Mouse (Mus musculus) midbrain, postnatal 0 days (tissue): ENCODE data around the gene Sox5. TPM values are rescaled to one million over a fixed set of nuclear protein-coding genes. Genes with fewer than 3 reads are reported as not detected.

ENCODE experiments used
- ATAC-seq: fragments of 200-750 bp; cut with Nextera tagmentation; 2 replicates; pipeline ENCODE4 v1.8.0; 2017; ENCODE audit warnings: moderate number of reproducible peaks, mild to moderate bottlenecking, moderate TSS enrichment, moderate library complexity; ENCODE audit not compliant: low FRiP score
- DNase-seq: peaks from one replicate; pipeline ENCODE4 v3.0.0-alpha.2; 2015; ENCODE audit warnings: low spot score
- H3K27ac ChIP-seq: fragments of 300-500 bp; sonication (generic); 2 replicates; pipeline ENCODE4 v1.5.1; 2014; ENCODE audit warnings: low read depth, mild to moderate bottlenecking, low read length, mixed read lengths
- H3K27me3 ChIP-seq: fragments of 300-500 bp; sonication (generic); 2 replicates; pipeline ENCODE4 v1.6.1; 2014; ENCODE audit warnings: low read length, control low read depth, mixed read lengths; ENCODE audit not compliant: insufficient read depth
- H3K36me3 ChIP-seq: fragments of 300-500 bp; sonication (generic); 2 replicates; pipeline ENCODE4 v1.6.1; 2014; ENCODE audit warnings: low read length, control low read depth, mixed read lengths; ENCODE audit not compliant: insufficient read depth
- H3K4me1 ChIP-seq: fragments of 300-500 bp; sonication (generic); 2 replicates; pipeline ENCODE4 v1.6.1; 2014; ENCODE audit warnings: mild to moderate bottlenecking, control low read depth, antibody characterized with exemption, low read length, mixed read lengths; ENCODE audit not compliant: insufficient read depth
- H3K4me2 ChIP-seq: fragments of 300-500 bp; sonication (generic); 2 replicates; pipeline ENCODE4 v1.6.1; 2014; ENCODE audit warnings: low read depth, mild to moderate bottlenecking, low read length, mixed read lengths; ENCODE audit not compliant: poor library complexity, severe bottlenecking
- H3K4me3 ChIP-seq: fragments of 300-500 bp; sonication (generic); 2 replicates; pipeline ENCODE4 v1.5.1; 2014; ENCODE audit warnings: low read depth, mild to moderate bottlenecking, low read length, moderate library complexity
- H3K9ac ChIP-seq: fragments of 300-500 bp; sonication (generic); replicated peaks from 2 replicates; pipeline ENCODE4 v1.6.1; 2014; ENCODE audit warnings: mild to moderate bottlenecking, low read length, moderate library complexity, mixed read lengths; ENCODE audit not compliant: poor library complexity, severe bottlenecking
- H3K9me3 ChIP-seq: fragments of 300-500 bp; sonication (generic); 2 replicates; pipeline ENCODE4 v1.6.1; 2016; ENCODE audit warnings: low read length, control low read depth
- CTCF ChIP-seq: IDR thresholded peaks from 2 replicates; pipeline ENCODE4 v1.5.1; 2016; ENCODE audit warnings: antibody characterized with exemption, mild to moderate bottlenecking
- WGBS: fragments of 180-500 bp; shearing (Covaris S2); extraction: QIAGEN DNeasy Blood & Tissue Kit; methylation state at CpG from one replicate; pipeline ENCODE4 v1.1.7; 2014; 5-methylcytosine and 5-hydroxymethylcytosine counted together
- polyA plus RNA-seq: library from polyadenylated mRNA; unstranded; fragments of >200 nt; fragmentation: Nextera tagmentation; extraction: Ambion mirVana; gene quantifications from 2 replicates; pipeline ENCODE4 v1.2.1, GENCODE M21; 2015
- total RNA-seq: library from RNA; depleted of rRNA; stranded (reverse); fragments of >200 nt; gene quantifications from 2 replicates; pipeline ENCODE4 v1.2.3, GENCODE M21; 2014

The Sox5 gene
- total and polyA plus RNA-seq, 2 experiments from 2014 or later, result 11.3 to 25.0 TPM

- TF ChIP-seq CTCF, result no peak
- no peak overlapping the region for H3K4me3 ChIP-seq
- WGBS, result 83% methylated on average over 12 of the region's 12 CpGs
- H3K27ac ChIP-seq, result no peak overlapping the region
- no peaks in the 10 kb centered on the region for H3K9me3 ChIP-seq
- no peak for DNase-seq
- H3K36me3 ChIP-seq, result no peaks in the 10 kb centered on the region
- ATAC-seq, result no peak
- no peaks in the 10 kb centered on the region for H3K27me3 ChIP-seq
- H3K4me2 ChIP-seq, result no peak overlapping the region
- no peaks in the 10 kb centered on the region for H3K4me1 ChIP-seq
- no peak overlapping the region for H3K9ac ChIP-seq
These were observed 474.1 kb downstream of the Sox5 start for GRCm38 (mm10) chr6:144307551-144308149.

GRCm38 (mm10) chr6:144302823-144303222 is 479.0 kb downstream of the Sox5 start:
- Histone ChIP-seq H3K27me3 (no peaks in the 10 kb centered on the region), H3K9ac (no peak overlapping the region), H3K36me3 (no peaks in the 10 kb centered on the region), H3K27ac (no peak overlapping the region), H3K4me1 (no peaks in the 10 kb centered on the region), H3K4me2 (no peak overlapping the region), H3K9me3 (no peaks in the 10 kb centered on the region), H3K4me3 (no peak overlapping the region)
- TF ChIP-seq CTCF, result no peak
- no peak for ATAC-seq
- WGBS, result 87% methylated on average over 6 of the region's 6 CpGs
- DNase-seq, result no peak

GRCm38 (mm10) chr6:144301082-144301481 is 480.7 kb downstream of the Sox5 start:
- DNase-seq (no peak), ATAC-seq (no peak)
- Histone ChIP-seq H3K4me3 (no peak overlapping the region), H3K27ac (no peak overlapping the region), H3K36me3 (no peaks in the 10 kb centered on the region), H3K4me1 (no peaks in the 10 kb centered on the region), H3K27me3 (no peaks in the 10 kb centered on the region), H3K9ac (no peak overlapping the region), H3K9me3 (no peaks in the 10 kb centered on the region), H3K4me2 (no peak overlapping the region)
- WGBS, result 31% methylated on average over 4 of the region's 4 CpGs
- TF ChIP-seq CTCF, result no peak

- no peak overlapping the region for H3K27ac ChIP-seq
- H3K4me3 ChIP-seq, result no peak overlapping the region
- H3K4me1 ChIP-seq, result no peaks in the 10 kb centered on the region
- DNase-seq, result no peak
- H3K36me3 ChIP-seq, result no peaks in the 10 kb centered on the region
- no peak overlapping the region for H3K4me2 ChIP-seq
- H3K9ac ChIP-seq, result no peak overlapping the region
- ATAC-seq, result no peak
- 86% methylated on average over 7 of the region's 7 CpGs for WGBS
- TF ChIP-seq CTCF, result no peak
- no peaks in the 10 kb centered on the region for H3K27me3 ChIP-seq
- no peaks in the 10 kb centered on the region for H3K9me3 ChIP-seq
These were observed 482.3 kb downstream of the Sox5 start for GRCm38 (mm10) chr6:144299503-144299858.

GRCm38 (mm10) chr6:144298641-144299502 is 482.9 kb downstream of the Sox5 start:
- 73% methylated on average over 23 of the region's 23 CpGs for WGBS
- Histone ChIP-seq H3K4me1 (no peaks in the 10 kb centered on the region), H3K4me2 (no peak overlapping the region), H3K9ac (no peak overlapping the region), H3K4me3 (no peak overlapping the region), H3K27ac (no peak overlapping the region), H3K27me3 (no peaks in the 10 kb centered on the region), H3K36me3 (no peaks in the 10 kb centered on the region), H3K9me3 (no peaks in the 10 kb centered on the region)
- ATAC-seq (no peak), DNase-seq (no peak)
- TF ChIP-seq CTCF, result no peak

- no peak for DNase-seq
- 86% methylated on average over 5 of the region's 5 CpGs for WGBS
- TF ChIP-seq CTCF, result no peak
These were observed 483.9 kb downstream of the Sox5 start for GRCm38 (mm10) chr6:144297846-144298245.

More at GRCm38 (mm10) chr6:144297846-144298245, 483.9 kb downstream of the Sox5 start:
- no peaks in the 10 kb centered on the region for H3K4me1 ChIP-seq
- no peak overlapping the region for H3K9ac ChIP-seq
- H3K27ac ChIP-seq, result no peak overlapping the region
- H3K4me3 ChIP-seq, result no peak overlapping the region
- no peaks in the 10 kb centered on the region for H3K27me3 ChIP-seq
- no peaks in the 10 kb centered on the region for H3K9me3 ChIP-seq
- H3K4me2 ChIP-seq, result no peak overlapping the region
- no peaks in the 10 kb centered on the region for H3K36me3 ChIP-seq
- no peak for ATAC-seq
